Mouse (Mus musculus) WW6 (cell line): ENCODE data around the gene Pdzd7.
"Not testable (repeated sequence)": the region's sequence is repeated elsewhere in the genome, so short reads cannot be mapped to it uniquely, and the experiment has no call there.

ENCODE experiments used
- DNase-seq: peaks from one replicate; pipeline ENCODE4 v3.0.0-alpha.2; 2013; ENCODE audit warnings: low read depth, low spot score

The Pdzd7 gene

DNA sequence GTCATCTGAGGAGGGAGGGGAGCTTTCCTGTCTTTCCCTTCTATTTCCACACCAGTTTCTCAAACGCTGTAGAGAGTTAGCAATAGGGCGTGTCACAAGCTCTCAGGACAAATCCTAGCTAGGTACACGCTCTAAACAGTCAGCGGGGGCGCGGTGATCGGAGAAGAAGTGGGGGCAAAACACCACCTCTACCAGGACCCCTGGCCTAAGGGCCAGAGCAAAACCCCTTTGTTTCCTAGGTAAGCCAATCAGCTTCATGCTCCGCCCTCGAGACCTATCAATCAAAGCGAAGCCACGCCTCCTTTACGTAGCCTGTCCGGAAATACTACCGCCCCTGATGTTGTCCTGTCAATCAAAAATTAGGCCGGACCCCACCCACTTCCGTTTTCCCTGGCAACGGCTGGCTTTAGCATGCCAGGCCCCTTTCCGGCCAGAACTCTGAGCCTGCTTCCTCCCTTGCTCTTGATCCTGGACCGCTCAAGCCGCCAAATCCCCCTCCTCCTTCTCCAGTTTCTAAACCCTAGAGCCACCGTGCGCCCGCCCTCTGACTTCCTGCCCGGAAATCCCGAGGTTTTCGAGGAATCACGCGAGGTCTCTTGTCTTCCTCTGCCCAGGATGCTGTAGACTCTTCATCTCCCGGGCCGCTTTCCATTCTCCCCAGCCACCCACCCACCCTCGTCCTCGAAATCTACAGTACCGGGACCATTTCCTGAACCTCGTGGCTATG, 12.8 kb upstream of the Pdzd7 start:
- DNase-seq: peak; percentile 92

DNA sequence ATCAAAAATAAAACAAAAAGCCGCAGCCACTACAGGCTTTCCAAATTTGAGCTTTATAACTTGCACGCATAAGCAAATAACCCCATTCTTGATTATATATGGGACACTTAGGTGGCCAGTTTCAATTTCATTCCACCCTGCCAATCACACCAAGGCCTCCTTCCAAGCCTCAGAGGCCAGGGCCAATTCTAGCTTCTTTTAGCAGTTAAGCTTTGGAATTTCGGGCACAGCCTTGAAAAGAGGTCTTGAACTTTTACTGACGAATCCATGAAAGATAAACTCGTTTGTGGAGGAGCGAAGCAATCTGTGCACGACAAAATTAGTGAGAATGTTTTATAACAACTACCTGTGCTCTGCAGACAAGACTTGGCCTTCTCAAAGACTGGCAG, 12.2 kb upstream of the Pdzd7 start:
- no peak for DNase-seq

DNA sequence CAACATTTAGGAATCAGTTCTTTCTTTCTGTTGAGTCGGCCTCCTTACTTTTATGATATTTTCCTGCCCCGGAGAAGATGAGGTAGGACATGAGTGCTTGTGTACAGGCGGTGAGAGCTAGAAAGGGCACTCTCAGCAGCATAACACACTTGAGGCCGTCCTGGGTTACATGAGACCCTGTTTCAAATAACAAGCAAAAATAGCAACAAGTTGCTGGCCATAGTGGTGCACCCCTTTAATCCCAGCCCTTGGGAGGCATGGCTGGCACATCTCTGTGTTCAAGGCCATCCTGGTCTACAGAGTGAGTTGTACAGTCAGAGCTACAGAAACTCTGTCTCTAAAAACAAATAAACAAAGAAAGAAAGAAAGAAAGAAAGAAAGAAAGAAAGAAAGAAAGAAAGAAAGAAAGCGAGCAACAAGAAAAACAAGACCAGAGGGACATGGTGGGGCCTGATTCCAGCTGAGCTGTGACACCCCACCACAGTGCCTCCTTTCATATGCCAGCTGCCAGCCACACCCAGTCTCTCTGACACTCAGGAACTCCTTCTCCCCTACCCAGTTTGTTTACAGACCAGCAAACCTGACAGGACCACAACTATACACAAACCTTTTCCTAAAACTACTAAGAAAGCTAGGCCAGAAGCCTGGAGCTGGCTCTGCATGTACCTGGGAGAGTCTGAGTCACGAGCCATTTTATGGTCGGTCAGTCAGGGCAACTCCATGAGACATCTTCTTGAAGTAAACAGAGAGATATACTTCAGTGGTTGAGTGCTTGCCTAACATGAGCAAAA, 11.6 kb upstream of the Pdzd7 start:
- DNase-seq: no peak

DNA sequence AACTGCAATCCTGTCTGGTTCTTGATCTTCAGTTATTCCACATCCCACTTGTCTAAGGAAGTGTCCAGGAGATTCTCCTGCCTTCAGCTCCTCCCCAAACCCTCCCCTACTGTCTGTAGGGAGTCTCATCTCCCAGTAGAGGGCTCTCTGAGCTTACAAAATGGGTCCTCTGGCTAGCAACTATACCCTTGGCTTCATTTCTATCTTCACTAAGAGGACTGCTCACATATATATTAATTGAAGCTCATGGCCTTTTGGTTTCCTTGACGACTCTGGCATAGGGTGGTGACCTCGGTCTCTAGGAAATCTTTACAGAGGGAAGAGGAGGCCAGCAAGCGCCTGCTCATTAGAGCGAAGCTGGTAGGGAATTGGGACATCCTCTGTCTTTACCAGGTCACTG, 10.8 kb upstream of the Pdzd7 start:
- no peak for DNase-seq

- no peak for DNase-seq
These were observed 9.6 kb upstream of the Pdzd7 start for GRCm38 (mm10) chr19:45054892-45055690.

GRCm38 (mm10) chr19:45053451-45053850, 7.9 kb upstream of the Pdzd7 start:
- no peak for DNase-seq

- DNase-seq: no peak
These were observed 4.0 kb upstream of the Pdzd7 start for GRCm38 (mm10) chr19:45049523-45049922.

DNA sequence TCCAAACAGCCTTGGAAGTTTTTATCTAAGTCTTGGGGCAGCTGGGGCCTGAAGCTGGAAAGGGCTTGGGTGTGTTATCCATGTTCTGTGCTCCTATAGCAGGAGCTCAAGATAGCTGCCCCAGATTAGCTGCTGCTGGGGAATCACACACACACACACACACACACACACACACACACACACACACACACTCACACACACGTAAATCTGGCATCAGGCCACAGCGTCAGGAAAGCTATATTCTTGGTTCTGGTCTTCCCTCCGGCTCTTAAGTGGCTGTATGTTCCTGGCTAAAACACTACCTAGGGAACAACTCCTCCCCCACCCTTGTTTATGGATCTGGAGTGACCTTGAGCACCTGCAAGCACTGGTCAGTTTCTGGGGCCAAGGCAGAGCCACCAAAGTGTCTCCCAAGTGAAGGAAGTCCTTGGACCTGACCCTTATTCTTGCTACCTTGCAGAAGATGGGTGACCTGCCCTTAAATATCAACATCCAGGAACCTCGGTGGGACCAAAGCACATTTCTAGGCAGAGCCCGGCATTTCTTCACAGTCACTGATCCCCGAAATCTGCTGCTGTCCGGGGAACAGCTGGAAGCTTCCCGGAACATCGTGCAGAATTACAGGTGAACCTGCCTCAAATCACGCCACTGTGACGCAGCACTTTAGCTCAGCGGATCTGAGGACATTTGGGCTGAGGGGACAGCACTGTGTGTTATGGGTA, 3.3 kb upstream of the Pdzd7 start:
- DNase-seq: no peak

GRCm38 (mm10) chr19:45047935-45048643, 2.6 kb upstream of the Pdzd7 start:
- no peak for DNase-seq

DNA sequence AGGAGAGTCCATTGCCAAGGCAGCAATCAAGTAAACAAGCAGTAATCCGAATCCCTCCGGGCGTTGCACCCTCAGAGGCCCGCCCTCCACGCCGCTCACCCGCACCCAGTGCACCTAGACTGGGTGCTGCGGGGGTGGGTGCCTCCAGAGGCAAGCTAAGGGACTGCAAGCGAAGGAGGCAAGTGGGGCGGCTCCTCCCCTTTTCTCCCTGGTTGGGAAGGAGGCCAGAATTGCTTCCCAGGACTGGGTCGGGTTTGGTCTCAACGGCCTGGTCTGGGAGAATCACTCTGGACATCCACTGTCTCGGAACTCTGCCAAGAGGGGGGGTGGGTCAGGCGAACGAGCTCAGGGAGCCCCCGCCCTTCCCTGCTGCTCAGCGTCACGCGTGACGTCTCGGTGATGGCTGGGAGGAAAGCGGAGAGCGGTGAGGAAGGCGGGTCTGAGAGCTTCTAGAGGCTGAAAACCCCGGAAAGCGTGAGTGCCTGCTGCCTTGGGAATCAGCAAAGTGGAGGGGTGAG, 2.0 kb upstream of the Pdzd7 start, which contains the start of gene Sfxn3:
TSS of gene Sfxn3 (plus strand) at position 87 of the 518 bp plus-strand sequence.
- DNase-seq: no peak

DNA sequence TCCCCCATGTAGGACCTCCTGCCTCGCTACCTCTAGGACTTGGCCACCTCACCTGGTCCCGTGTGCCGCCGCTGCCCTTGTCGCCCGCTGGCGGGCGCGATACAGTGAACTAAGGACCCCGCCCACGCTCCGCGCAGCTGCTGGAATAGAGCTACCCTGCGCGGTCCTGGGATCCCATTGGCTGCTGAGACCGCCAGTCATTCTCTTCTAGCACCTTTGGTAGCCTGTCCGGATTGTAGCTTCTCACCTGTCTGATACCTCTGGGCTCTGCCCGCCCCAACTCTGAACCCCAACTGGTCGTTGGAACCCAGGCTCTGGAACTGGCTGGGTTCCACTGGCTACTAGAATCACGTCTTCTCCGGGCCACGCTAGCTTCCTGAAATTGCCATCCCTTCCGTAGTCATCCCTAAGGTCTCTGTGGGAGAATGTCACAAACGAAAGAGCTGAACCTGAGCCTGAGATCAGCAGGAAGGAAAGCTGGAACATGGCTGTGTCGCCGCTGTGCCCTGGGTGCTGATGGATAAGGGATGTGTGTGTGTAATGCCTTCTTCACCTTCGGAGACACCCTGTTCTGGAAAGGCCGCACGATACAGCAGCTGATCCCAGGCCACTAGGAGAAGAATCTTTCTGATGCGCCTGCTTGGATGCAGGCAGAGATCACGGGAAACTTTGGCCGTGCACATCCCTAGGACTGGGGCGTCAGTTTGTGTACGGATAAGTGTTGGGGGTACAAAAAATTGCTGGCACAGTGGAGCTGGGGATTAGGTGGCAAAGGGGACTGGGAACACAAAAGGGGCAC, 1.2 kb upstream of the Pdzd7 start:
- no peak for DNase-seq

- DNase-seq: no peak
These were observed 281 bp downstream of the Pdzd7 start for GRCm38 (mm10) chr19:45045236-45045635.

- DNase-seq: no peak
These were observed 1.1 kb downstream of the Pdzd7 start for GRCm38 (mm10) chr19:45044389-45044927.

DNA sequence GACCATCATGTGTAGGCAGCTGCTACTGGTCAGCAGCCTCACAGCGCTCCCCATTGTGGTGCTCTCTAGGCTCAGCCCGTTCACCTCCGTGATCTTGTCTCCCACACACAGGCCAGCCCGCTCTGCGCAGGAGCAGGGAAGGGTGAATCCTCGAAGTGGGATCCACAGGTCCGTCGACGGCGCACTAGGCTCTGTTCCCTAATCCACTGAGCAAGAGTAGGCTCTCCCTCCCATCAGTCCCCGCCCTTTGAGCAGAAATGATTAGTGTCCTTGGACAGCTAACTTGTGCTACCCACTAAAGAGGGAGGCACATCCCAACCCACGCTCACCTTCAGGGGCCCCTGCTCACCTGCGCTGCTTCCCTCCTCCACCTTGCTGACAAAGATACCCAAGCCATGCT, 5.3 kb downstream of the Pdzd7 start:
- no peak for DNase-seq

- not testable (repeated sequence) for DNase-seq
These were observed 7.3 kb downstream of the Pdzd7 start for GRCm38 (mm10) chr19:45038198-45038597.

GRCm38 (mm10) chr19:45036867-45037266, 8.7 kb downstream of the Pdzd7 start:
- no peak for DNase-seq

DNA sequence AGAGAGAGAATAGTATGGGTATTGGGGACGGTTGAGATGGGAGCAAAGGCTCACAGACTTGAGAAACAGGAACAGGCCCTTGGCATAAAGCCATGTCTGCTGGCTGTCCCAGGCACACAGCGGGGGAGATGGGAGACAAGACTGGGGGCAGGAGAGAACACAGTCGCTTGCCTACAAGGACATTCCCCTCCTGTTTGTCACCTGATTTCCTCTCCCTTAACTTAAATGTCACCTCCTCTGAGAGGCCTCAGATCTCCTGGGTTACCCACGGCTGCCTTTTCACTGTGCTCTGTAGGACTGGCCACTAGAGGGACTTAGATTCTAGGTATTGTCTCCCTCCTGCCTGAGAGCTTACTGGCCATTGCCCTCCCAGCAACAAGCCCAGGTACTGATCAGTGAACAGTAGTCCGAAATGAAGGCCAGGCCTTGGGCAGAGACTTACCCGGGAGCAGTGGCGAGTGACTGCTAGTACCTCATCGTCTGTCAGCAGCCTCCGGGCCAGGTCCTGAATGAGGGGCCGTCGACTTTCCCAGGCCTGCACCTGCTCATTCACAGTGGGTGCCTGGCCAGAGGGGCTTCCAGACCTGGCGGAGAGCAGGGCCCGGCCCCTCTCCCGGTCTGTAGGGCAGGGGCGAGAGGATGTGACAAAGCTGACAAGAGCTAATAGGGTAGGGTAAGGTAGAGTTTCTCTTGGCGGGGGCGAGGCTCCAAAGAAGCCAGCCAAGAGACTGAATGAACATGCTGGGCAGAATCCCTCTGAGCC, 12.8 kb downstream of the Pdzd7 start:
- no peak for DNase-seq

DNA sequence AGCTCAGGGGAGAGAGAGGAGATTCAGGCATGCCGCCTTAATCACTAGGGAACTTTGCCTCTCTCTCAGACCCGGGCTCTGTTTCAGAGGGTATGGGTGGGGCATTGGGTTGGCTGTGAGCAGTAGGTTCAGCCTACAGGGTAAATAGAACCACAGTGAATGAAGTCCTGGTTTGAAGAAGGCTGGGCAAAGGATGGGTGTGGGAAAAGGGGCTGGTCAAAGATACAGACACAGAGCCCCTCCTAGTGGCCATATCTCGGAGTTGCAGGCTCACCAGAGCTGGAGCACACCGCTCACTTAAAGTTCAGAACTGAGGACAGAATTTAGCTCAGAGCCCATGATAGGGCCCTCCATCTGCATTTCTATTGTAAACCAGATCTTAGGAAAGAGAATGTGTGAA, 13.7 kb downstream of the Pdzd7 start:
- no peak for DNase-seq
